Mouse (Mus musculus) cerebellum, adult 18-20 months (tissue): Measurements from ENCODE around the gene Ecm1.

Source experiments
- DNase-seq, 2 experiments: peaks; one replicate each; pipeline ENCODE4 v3.0.0; 2021

Gene Ecm1

GRCm38 (mm10) chr3:95689171-95689915 lies 50.0 kb downstream of the Ecm1 start:
- DNase-seq, result no peak

GRCm38 (mm10) chr3:95687524-95688421 lies 51.6 kb downstream of the Ecm1 start, which contains the start of gene Adamtsl4:
TSS of gene Adamtsl4 (minus strand) at chr3:95687917.
- peak; percentile 73 to 78 for DNase-seq

- DNase-seq, result peak in 1 of 2 experiments; percentile 9
Measured at GRCm38 (mm10) chr3:95687168-95687523, 52.2 kb downstream of the Ecm1 start.

GRCm38 (mm10) chr3:95686492-95687167 lies 52.7 kb downstream of the Ecm1 start:
- no peak for DNase-seq

- DNase-seq, result no peak
Measured at GRCm38 (mm10) chr3:95685701-95686100, 53.7 kb downstream of the Ecm1 start.

- DNase-seq, result no peak
Measured at GRCm38 (mm10) chr3:95685301-95685700, 54.1 kb downstream of the Ecm1 start.

- DNase-seq, result no peak
Measured at GRCm38 (mm10) chr3:95684846-95685245, 54.5 kb downstream of the Ecm1 start.
